Mouse (Mus musculus): Measurements from ENCODE around the gene Ctns. TPM values are rescaled to one million over a fixed set of nuclear protein-coding genes. Genes with fewer than 3 reads are reported as not detected.

Ctns gene
- polyA plus RNA-seq, 1 experiment from 2014 or later, result 19.8 TPM

DNA sequence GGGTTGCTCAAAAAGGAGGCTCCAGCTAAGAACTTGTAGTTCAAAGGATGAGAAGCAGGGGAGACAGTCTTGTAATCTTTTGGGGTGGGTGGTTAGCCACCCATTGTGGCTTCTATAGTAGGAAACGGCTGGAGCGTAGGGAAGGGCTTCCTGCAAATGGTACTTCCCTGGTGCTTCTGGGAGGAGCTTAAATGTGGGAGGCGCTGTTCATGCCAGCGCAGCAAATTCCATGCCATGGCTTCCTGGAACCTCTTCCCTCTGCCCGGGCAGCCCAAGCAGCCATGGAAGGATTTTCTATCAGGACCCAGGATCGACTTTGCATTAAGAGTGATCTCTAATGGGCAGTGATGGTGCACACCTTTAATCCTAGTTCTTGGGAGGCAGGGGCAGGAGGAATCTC, 30.3 kb downstream of the Ctns start:
- ATAC-seq (replicated peaks; ENCODE audit: low FRiP score), result no peak
- Histone ChIP-seq H3K4me1 (replicated peaks; ENCODE audit: control insufficient read depth, insufficient read depth, low read length) (no peaks in the 10 kb centered on the region), H3K9me3 (ENCODE audit: control insufficient read depth, low read length) (no peaks in the 10 kb centered on the region), H3K27me3 (ENCODE audit: control insufficient read depth, insufficient read depth, low read length) (no peaks in the 10 kb centered on the region), H3K27ac (ENCODE audit: low read depth, low read length) (no peak overlapping the region), H3K4me2 (ENCODE audit: low read depth, low read length, severe bottlenecking) (no peak overlapping the region), H3K9ac (ENCODE audit: low read length) (no peak overlapping the region), H3K4me3 (ENCODE audit: low read depth, low read length) (no peak overlapping the region), H3K36me3 (ENCODE audit: control insufficient read depth, insufficient read depth, low read length) (no peaks in the 10 kb centered on the region)
- WGBS, result 74% methylated on average over 6 of the region's 6 CpGs
- no peak for DNase-seq (ENCODE audit: low spot score)

DNA sequence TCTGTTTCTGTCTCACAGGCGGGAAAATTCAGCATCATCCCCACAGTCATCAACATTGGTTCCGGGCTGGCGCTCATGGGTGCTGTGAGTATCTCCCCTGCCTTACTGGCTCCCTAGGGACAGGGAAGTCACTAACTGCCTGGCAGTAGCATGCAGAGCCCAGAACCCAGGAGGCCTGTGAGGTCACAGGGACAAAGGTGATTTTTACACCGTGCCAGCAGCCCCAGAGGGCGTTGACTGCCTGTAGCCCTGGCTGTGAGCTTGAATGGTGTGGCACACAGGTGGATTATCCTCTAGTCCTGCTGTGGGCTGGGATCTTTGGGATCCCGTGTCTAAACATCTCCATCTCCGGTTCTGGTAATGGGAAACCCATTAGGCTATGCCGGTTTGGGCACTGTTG, 30.8 kb downstream of the Ctns start:
- Histone ChIP-seq H3K9me3 (ENCODE audit: control insufficient read depth, low read length) (no peaks in the 10 kb centered on the region), H3K4me3 (ENCODE audit: low read depth, low read length) (no peak overlapping the region), H3K9ac (ENCODE audit: low read length) (no peak overlapping the region), H3K27me3 (ENCODE audit: control insufficient read depth, insufficient read depth, low read length) (no peaks in the 10 kb centered on the region), H3K36me3 (ENCODE audit: control insufficient read depth, insufficient read depth, low read length) (no peaks in the 10 kb centered on the region), H3K4me2 (ENCODE audit: low read depth, low read length, severe bottlenecking) (no peak overlapping the region), H3K27ac (ENCODE audit: low read depth, low read length) (no peak overlapping the region), H3K4me1 (replicated peaks; ENCODE audit: control insufficient read depth, insufficient read depth, low read length) (no peaks in the 10 kb centered on the region)
- ATAC-seq (replicated peaks; ENCODE audit: low FRiP score) (no peak), DNase-seq (ENCODE audit: low spot score) (no peak)
- 87% methylated on average over 8 of the region's 8 CpGs for WGBS

DNA sequence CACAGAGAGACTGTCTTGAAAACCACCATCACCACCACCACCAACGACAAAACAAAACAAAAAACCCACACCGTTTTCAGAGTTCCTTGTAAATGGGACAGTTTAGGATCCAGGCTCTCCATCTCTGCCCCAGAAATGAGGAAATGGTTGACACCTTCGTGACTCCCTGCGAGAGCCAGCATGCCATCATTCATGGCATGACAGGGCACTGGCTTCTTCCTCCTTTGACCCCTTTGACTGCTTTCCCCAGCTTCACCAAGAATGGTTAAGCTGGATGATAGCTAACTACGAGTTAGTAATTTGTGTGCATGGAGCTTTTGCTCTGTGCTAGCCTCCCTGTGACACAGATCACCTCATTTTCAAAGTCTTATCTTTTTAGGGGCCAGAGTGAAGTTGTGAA, 36.6 kb downstream of the Ctns start:
- no peak for ATAC-seq (replicated peaks; ENCODE audit: low FRiP score)
- WGBS, result 84% methylated on average over 5 of the region's 5 CpGs

GRCm38 (mm10) chr11:73161616-73162015, 37.2 kb downstream of the Ctns start:
- Histone ChIP-seq H3K4me2 (ENCODE audit: low read depth, low read length, severe bottlenecking) (no peak overlapping the region), H3K27ac (ENCODE audit: low read depth, low read length) (no peak overlapping the region), H3K27me3 (ENCODE audit: control insufficient read depth, insufficient read depth, low read length) (peaks cover 15% of the 10 kb centered on the region), H3K9me3 (ENCODE audit: control insufficient read depth, low read length) (no peaks in the 10 kb centered on the region), H3K9ac (ENCODE audit: low read length) (no peak overlapping the region), H3K36me3 (ENCODE audit: control insufficient read depth, insufficient read depth, low read length) (no peaks in the 10 kb centered on the region), H3K4me1 (replicated peaks; ENCODE audit: control insufficient read depth, insufficient read depth, low read length) (0 out of 2 replicates have a peak, but pooled peaks cover 3% of the 10 kb centered on the region), H3K4me3 (ENCODE audit: low read depth, low read length) (no peak overlapping the region)
- no peak for ATAC-seq (replicated peaks; ENCODE audit: low FRiP score)
- no peak for DNase-seq (ENCODE audit: low spot score)
- WGBS, result 89% methylated on average over 4 of the region's 4 CpGs

More for the DNA sequence above, 36.6 kb downstream of the Ctns start:
- Histone ChIP-seq H3K36me3 (ENCODE audit: control insufficient read depth, insufficient read depth, low read length) (no peaks in the 10 kb centered on the region), H3K9ac (ENCODE audit: low read length) (no peak overlapping the region), H3K4me1 (replicated peaks; ENCODE audit: control insufficient read depth, insufficient read depth, low read length) (0 out of 2 replicates have a peak, but pooled peaks cover 3% of the 10 kb centered on the region), H3K4me2 (ENCODE audit: low read depth, low read length, severe bottlenecking) (no peak overlapping the region), H3K4me3 (ENCODE audit: low read depth, low read length) (no peak overlapping the region), H3K27me3 (ENCODE audit: control insufficient read depth, insufficient read depth, low read length) (peaks cover 15% of the 10 kb centered on the region), H3K27ac (ENCODE audit: low read depth, low read length) (no peak overlapping the region), H3K9me3 (ENCODE audit: control insufficient read depth, low read length) (no peaks in the 10 kb centered on the region)
- no peak for DNase-seq (ENCODE audit: low spot score)

DNA sequence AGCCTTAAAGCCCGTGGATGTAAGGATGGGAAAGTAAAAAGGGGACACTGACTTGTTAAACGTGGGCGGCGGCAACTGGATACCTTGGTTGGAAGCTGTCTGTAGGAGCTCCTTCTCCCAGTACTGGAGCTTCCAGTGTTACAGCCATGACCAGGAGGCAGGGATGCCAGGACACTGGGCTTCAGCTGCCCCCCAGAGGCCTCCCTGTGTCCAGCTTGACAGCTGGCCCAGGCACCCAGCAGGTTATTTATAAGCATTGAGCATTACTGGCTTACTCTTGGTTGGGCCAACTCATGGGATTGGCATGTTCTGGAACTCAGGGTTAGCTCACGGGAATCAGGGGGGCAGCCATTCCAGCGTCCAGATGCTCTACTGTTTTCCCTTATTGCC, 38.0 kb downstream of the Ctns start:
- no peak overlapping the region for H3K27ac ChIP-seq (ENCODE audit: low read depth, low read length)
- H3K9me3 ChIP-seq (ENCODE audit: control insufficient read depth, low read length), result no peaks in the 10 kb centered on the region
- peak overlapping the region; percentile 30 for H3K4me3 ChIP-seq (ENCODE audit: low read depth, low read length)
- H3K9ac ChIP-seq (ENCODE audit: low read length), result peak overlapping the region; percentile 2; the same call in 1 of the 2 replicates
- H3K4me2 ChIP-seq (ENCODE audit: low read depth, low read length, severe bottlenecking), result peak overlapping the region; percentile 63
- ATAC-seq (replicated peaks; ENCODE audit: low FRiP score) (no peak), DNase-seq (ENCODE audit: low spot score) (no peak)
- H3K27me3 ChIP-seq (ENCODE audit: control insufficient read depth, insufficient read depth, low read length), result peaks cover 15% of the 10 kb centered on the region
- 0 out of 2 replicates have a peak, but pooled peaks cover 3% of the 10 kb centered on the region for H3K4me1 ChIP-seq (replicated peaks; ENCODE audit: control insufficient read depth, insufficient read depth, low read length)
- 26% methylated on average over 6 of the region's 6 CpGs for WGBS
- H3K36me3 ChIP-seq (ENCODE audit: control insufficient read depth, insufficient read depth, low read length), result no peaks in the 10 kb centered on the region

GRCm38 (mm10) chr11:73159957-73160810, 38.7 kb downstream of the Ctns start, which contains the start of gene P2rx5:
Gene P2rx5 (plus strand): TSS chr11:73160421.
- ATAC-seq (replicated peaks; ENCODE audit: low FRiP score) (no peak), DNase-seq (ENCODE audit: low spot score) (peak; percentile 61)
- WGBS, result 3% methylated on average over 47 of the region's 49 CpGs
- Histone ChIP-seq H3K36me3 (ENCODE audit: control insufficient read depth, insufficient read depth, low read length) (no peaks in the 10 kb centered on the region), H3K4me2 (ENCODE audit: low read depth, low read length, severe bottlenecking) (peak within 1 kb of the TSS; percentile 63), H3K27me3 (ENCODE audit: control insufficient read depth, insufficient read depth, low read length) (peaks cover 15% of the 10 kb centered on the region), H3K27ac (ENCODE audit: low read depth, low read length) (no peak within 1 kb of the TSS), H3K4me1 (replicated peaks; ENCODE audit: control insufficient read depth, insufficient read depth, low read length) (0 out of 2 replicates have a peak, but pooled peaks cover 3% of the 10 kb centered on the region), H3K9me3 (ENCODE audit: control insufficient read depth, low read length) (no peaks in the 10 kb centered on the region), H3K9ac (ENCODE audit: low read length) (peak within 1 kb of the TSS; percentile 2; the same call in 1 of the 2 replicates), H3K4me3 (ENCODE audit: low read depth, low read length) (peak within 1 kb of the TSS; percentile 30)

DNA sequence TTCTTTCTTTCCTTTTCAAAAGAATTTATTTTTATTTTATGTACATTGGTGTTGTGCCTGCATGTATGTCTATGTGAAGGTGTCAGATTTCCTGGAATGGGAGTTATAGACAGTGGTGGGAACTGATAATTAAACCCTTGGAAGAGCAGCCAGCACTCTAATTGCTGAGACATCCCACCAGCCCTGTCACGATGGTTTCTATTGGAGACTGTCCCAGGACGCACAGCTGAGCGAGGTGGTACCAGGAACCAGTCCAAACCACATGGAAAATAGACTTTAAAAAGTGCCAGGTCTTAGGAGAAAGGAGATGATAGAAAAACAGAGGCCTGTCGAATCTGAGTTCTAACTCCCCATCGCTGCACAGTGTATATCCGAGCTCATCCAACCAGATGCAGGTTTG, 43.8 kb downstream of the Ctns start:
- DNase-seq (ENCODE audit: low spot score) (no peak), ATAC-seq (replicated peaks; ENCODE audit: low FRiP score) (no peak)
- Histone ChIP-seq H3K4me3 (ENCODE audit: low read depth, low read length) (no peak overlapping the region), H3K4me1 (replicated peaks; ENCODE audit: control insufficient read depth, insufficient read depth, low read length) (0 out of 2 replicates have a peak, but pooled peaks cover 3% of the 10 kb centered on the region), H3K9me3 (ENCODE audit: control insufficient read depth, low read length) (no peaks in the 10 kb centered on the region), H3K9ac (ENCODE audit: low read length) (no peak overlapping the region), H3K4me2 (ENCODE audit: low read depth, low read length, severe bottlenecking) (no peak overlapping the region), H3K36me3 (ENCODE audit: control insufficient read depth, insufficient read depth, low read length) (no peaks in the 10 kb centered on the region), H3K27me3 (ENCODE audit: control insufficient read depth, insufficient read depth, low read length) (peaks cover 12% of the 10 kb centered on the region), H3K27ac (ENCODE audit: low read depth, low read length) (no peak overlapping the region)
- 80% methylated on average over 6 of the region's 6 CpGs for WGBS

DNA sequence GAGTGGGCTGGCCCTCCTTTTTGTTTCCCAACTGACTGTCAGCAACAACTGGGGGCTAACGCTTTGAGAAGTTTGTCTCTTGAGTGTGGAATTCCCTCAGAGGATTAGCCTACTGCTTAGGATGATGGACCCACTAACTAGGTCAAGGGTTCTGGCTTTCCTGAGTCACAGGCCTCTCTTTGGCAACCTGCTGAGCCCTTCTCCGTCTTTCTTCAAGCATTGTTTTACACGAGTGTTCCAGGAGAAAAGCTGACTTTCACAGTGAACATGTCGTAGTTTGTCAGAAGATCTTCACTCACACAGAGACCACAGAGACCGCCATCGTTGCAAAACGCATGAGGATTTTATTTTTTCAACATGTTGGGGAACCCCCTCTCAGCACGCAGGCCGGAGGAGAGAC, 50.6 kb downstream of the Ctns start:
- ATAC-seq (replicated peaks; ENCODE audit: low FRiP score) (no peak), DNase-seq (ENCODE audit: low spot score) (no peak)
- Histone ChIP-seq H3K27ac (ENCODE audit: low read depth, low read length) (no peak overlapping the region), H3K27me3 (ENCODE audit: control insufficient read depth, insufficient read depth, low read length) (no peaks in the 10 kb centered on the region), H3K4me2 (ENCODE audit: low read depth, low read length, severe bottlenecking) (no peak overlapping the region), H3K36me3 (ENCODE audit: control insufficient read depth, insufficient read depth, low read length) (no peaks in the 10 kb centered on the region), H3K4me3 (ENCODE audit: low read depth, low read length) (no peak overlapping the region), H3K9ac (ENCODE audit: low read length) (no peak overlapping the region), H3K4me1 (replicated peaks; ENCODE audit: control insufficient read depth, insufficient read depth, low read length) (no peaks in the 10 kb centered on the region), H3K9me3 (ENCODE audit: control insufficient read depth, low read length) (no peaks in the 10 kb centered on the region)
- 71% methylated on average over 9 of the region's 9 CpGs for WGBS

GRCm38 (mm10) chr11:73146975-73147365, 51.9 kb downstream of the Ctns start:
- 56% methylated on average over 7 of the region's 7 CpGs for WGBS
- no peaks in the 10 kb centered on the region for H3K36me3 ChIP-seq (ENCODE audit: control insufficient read depth, insufficient read depth, low read length)
- ATAC-seq (replicated peaks; ENCODE audit: low FRiP score), result no peak

More at GRCm38 (mm10) chr11:73146975-73147365, 51.9 kb downstream of the Ctns start:
- Histone ChIP-seq H3K27me3 (ENCODE audit: control insufficient read depth, insufficient read depth, low read length) (no peaks in the 10 kb centered on the region), H3K9ac (ENCODE audit: low read length) (no peak overlapping the region), H3K4me2 (ENCODE audit: low read depth, low read length, severe bottlenecking) (no peak overlapping the region), H3K4me1 (replicated peaks; ENCODE audit: control insufficient read depth, insufficient read depth, low read length) (no peaks in the 10 kb centered on the region), H3K4me3 (ENCODE audit: low read depth, low read length) (no peak overlapping the region), H3K9me3 (ENCODE audit: control insufficient read depth, low read length) (no peaks in the 10 kb centered on the region), H3K27ac (ENCODE audit: low read depth, low read length) (no peak overlapping the region)
- no peak for DNase-seq (ENCODE audit: low spot score)

Data from forebrain, embryonic 11.5 days (tissue).